Mouse (Mus musculus): ENCODE measurements around the gene Amy2a5. TPM values are rescaled to one million over a fixed set of nuclear protein-coding genes. Genes with fewer than 3 reads are reported as not detected.
"Not testable (repeated sequence)": the region's sequence is repeated elsewhere in the genome, so short reads cannot be mapped to it uniquely, and the experiment has no call there.

Gene Amy2a5
- polyA plus RNA-seq (2014; fragmentation: Nextera tagmentation; extraction: Ambion mirVana), result not detected in 2 replicates

- H3K4me2 ChIP-seq; DNase-seq (ENCODE audit: low spot score); H3K4me3 ChIP-seq (ENCODE audit: low read depth, low read length); ATAC-seq (replicated peaks; ENCODE audit: low FRiP score); H3K9ac ChIP-seq (ENCODE audit: low read depth, low read length); H3K27me3 ChIP-seq (replicated peaks; ENCODE audit: control insufficient read depth, insufficient read depth, low read length); H3K9me3 ChIP-seq (ENCODE audit: control insufficient read depth, low read length); H3K4me1 ChIP-seq (replicated peaks; ENCODE audit: control insufficient read depth, insufficient read depth, low read length); H3K27ac ChIP-seq (ENCODE audit: low read depth, low read length); H3K36me3 ChIP-seq (ENCODE audit: control insufficient read depth, insufficient read depth, low read length): not testable (repeated sequence)
- WGBS, result no CpG with 5 or more reads among the region's 4 CpGs
Observed at GRCm38 (mm10) chr3:113258737-113259136, at the start of gene Amy2a5. TSS of gene Amy2a5 (minus strand) at chr3:113258837.

DNA sequence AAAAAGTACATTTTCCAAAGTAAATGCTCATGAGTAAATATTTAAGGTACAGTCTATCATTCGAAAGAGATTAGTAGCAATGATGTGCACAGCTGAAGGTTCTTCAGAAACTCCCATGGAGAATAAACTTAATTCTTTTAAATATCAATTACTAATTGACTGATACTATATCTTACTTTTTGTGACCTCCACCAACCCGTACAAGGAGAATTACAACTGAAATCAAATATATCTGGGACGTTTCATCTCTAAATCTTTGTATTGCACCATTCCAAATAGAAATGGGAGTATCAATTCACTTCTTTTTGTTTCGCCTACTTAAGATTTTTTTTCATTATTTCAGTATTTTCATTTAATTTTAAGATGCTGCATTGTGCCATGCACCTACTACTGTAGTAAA, 32.7 kb upstream of the Amy2a5 start, which contains the start of gene Amy2a4:
TSS of gene Amy2a4 (minus strand) at position 101 of the 400 bp plus-strand sequence.
- DNase-seq (ENCODE audit: low spot score); H3K27me3 ChIP-seq (replicated peaks; ENCODE audit: control insufficient read depth, insufficient read depth, low read length); H3K27ac ChIP-seq (ENCODE audit: low read depth, low read length); ATAC-seq (replicated peaks; ENCODE audit: low FRiP score); H3K4me3 ChIP-seq (ENCODE audit: low read depth, low read length); H3K9ac ChIP-seq (ENCODE audit: low read depth, low read length); H3K36me3 ChIP-seq (ENCODE audit: control insufficient read depth, insufficient read depth, low read length); H3K9me3 ChIP-seq (ENCODE audit: control insufficient read depth, low read length); H3K4me2 ChIP-seq; H3K4me1 ChIP-seq (replicated peaks; ENCODE audit: control insufficient read depth, insufficient read depth, low read length): not testable (repeated sequence)
- no CpG with 5 or more reads among the region's 4 CpGs for WGBS

DNA sequence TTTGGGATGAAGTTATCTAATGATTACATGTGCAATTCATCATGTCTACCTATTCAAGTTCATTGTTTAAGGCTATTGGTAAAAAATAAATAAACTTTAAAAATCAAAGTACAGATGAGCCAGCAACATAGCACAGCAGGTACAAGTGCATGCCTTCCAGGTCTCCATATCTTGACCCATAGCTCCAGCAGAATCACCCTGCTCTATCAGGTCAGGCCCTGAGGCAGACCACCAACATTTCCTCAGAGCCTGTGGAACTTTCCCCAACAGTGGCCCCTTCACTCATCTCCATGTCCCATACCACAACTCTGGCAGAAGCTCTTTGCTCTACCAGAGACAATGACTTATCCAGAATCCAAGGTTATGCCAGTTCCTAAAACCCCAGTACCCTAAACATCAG, 21.6 kb upstream of the Amy2a5 start:
- H3K9ac ChIP-seq (ENCODE audit: low read depth, low read length); H3K9me3 ChIP-seq (ENCODE audit: control insufficient read depth, low read length); H3K36me3 ChIP-seq (ENCODE audit: control insufficient read depth, insufficient read depth, low read length); DNase-seq (ENCODE audit: low spot score); H3K4me3 ChIP-seq (ENCODE audit: low read depth, low read length); H3K4me2 ChIP-seq; H3K27me3 ChIP-seq (replicated peaks; ENCODE audit: control insufficient read depth, insufficient read depth, low read length); ATAC-seq (replicated peaks; ENCODE audit: low FRiP score); H3K4me1 ChIP-seq (replicated peaks; ENCODE audit: control insufficient read depth, insufficient read depth, low read length); H3K27ac ChIP-seq (ENCODE audit: low read depth, low read length): not testable (repeated sequence)

GRCm38 (mm10) chr3:113279586-113279985, 20.9 kb upstream of the Amy2a5 start:
- H3K4me1 ChIP-seq (replicated peaks; ENCODE audit: control insufficient read depth, insufficient read depth, low read length), result not testable (repeated sequence)

DNA sequence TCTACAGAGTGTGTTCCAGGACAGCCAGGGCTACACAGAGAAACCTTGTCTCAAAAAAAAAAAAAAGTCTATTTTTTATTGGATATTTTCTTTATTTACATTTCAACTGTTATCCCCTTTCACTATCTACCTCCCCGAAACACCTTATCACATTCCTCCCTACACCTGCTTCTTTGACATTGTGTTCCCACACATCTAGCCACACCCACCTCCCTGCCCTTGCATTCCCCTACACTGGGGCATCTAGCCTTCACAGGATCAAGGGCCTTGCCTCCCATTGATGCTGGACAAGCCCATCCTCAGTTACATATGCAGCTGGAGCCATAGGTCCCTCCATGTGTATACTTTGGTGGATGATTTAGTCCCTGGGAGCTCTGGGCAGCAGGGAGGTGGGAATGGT, 31.5 kb downstream of the Amy2a5 start:
- Histone ChIP-seq H3K27ac (ENCODE audit: low read depth, low read length) (no peak overlapping the region), H3K9me3 (ENCODE audit: control insufficient read depth, low read length) (no peaks in the 10 kb centered on the region), H3K4me2 (no peak overlapping the region), H3K4me3 (ENCODE audit: low read depth, low read length) (no peak overlapping the region), H3K27me3 (replicated peaks; ENCODE audit: control insufficient read depth, insufficient read depth, low read length) (no peaks in the 10 kb centered on the region), H3K4me1 (replicated peaks; ENCODE audit: control insufficient read depth, insufficient read depth, low read length) (no peaks in the 10 kb centered on the region), H3K36me3 (ENCODE audit: control insufficient read depth, insufficient read depth, low read length) (no peaks in the 10 kb centered on the region), H3K9ac (ENCODE audit: low read depth, low read length) (no peak overlapping the region)
- DNase-seq (ENCODE audit: low spot score), result no peak
- no peak for ATAC-seq (replicated peaks; ENCODE audit: low FRiP score)
- 80% methylated on average over 1 of the region's 1 CpGs for WGBS

More at GRCm38 (mm10) chr3:113279586-113279985, 20.9 kb upstream of the Amy2a5 start:
- not testable (repeated sequence) for H3K4me3 ChIP-seq (ENCODE audit: low read depth, low read length); H3K9me3 ChIP-seq (ENCODE audit: control insufficient read depth, low read length); H3K27me3 ChIP-seq (replicated peaks; ENCODE audit: control insufficient read depth, insufficient read depth, low read length); DNase-seq (ENCODE audit: low spot score); ATAC-seq (replicated peaks; ENCODE audit: low FRiP score); H3K36me3 ChIP-seq (ENCODE audit: control insufficient read depth, insufficient read depth, low read length); H3K9ac ChIP-seq (ENCODE audit: low read depth, low read length); H3K27ac ChIP-seq (ENCODE audit: low read depth, low read length); H3K4me2 ChIP-seq

Other genes starting within 250 kb of the Amy2a5 start
- gene Amy2a4, start 32.6 kb upstream of the Amy2a5 start, polyA plus RNA-seq (2014; fragmentation: Nextera tagmentation; extraction: Ambion mirVana), result not detected in 2 replicates
- gene Amy2a3, start 65.2 kb upstream of the Amy2a5 start, polyA plus RNA-seq (2014; fragmentation: Nextera tagmentation; extraction: Ambion mirVana), result not detected in 2 replicates
- not detected in 2 replicates for gene Amy2a2, start 97.8 kb upstream of the Amy2a5 start, polyA plus RNA-seq (2014; fragmentation: Nextera tagmentation; extraction: Ambion mirVana)

All from liver, embryonic 11.5 days (tissue).